In genomic region chr2:152415786-152416185, GRCm38 (mm10) we compare ENCODE assay signal across 10 mouse cellular contexts. TPM values are rescaled to one million over a fixed set of nuclear protein-coding genes. Genes with fewer than 3 reads are reported as not detected.
DNase-seq lines count a peak whose midpoint lies in the region; ATAC-seq and TF ChIP-seq lines count a peak whose summit lies in the region.
"Had no signal": no experiment of that assay in that cellular context is flagged by ENCODE, and none has a peak within 500 bp of the region (broad histone marks: within the 10 kb centered on the region; RNA-seq: fewer than 3 reads in every experiment).

No protein-coding gene starts in this region.

- H3K4me3 ChIP-seq in lung, postnatal 0 days (ENCODE audit: low read depth, low read length): no peak overlapping the region
- H3K4me3 ChIP-seq in lung, adult 2 months (replicated peaks; ENCODE audit: extremely low read depth, low read depth, low read length): no peak overlapping the region
- H3K4me3 ChIP-seq in liver, embryonic 15.5 days (replicated peaks): no peak overlapping the region

- H3K27ac ChIP-seq in lung, postnatal 0 days (ENCODE audit: low read length): peak overlapping the region; percentile 97
- H3K27ac ChIP-seq in liver, embryonic 15.5 days (replicated peaks): no peak overlapping the region

- H3K4me1 ChIP-seq in lung, postnatal 0 days (ENCODE audit: insufficient read depth, low read depth, low read length): peaks cover 5% of the 10 kb centered on the region; the same call in 1 of the 2 replicates
- H3K4me1 ChIP-seq in lung, adult 2 months (ENCODE audit: control insufficient read depth, insufficient read depth, low read length): peaks cover 6% of the 10 kb centered on the region; the same call in 1 of the 2 replicates
- H3K4me1 ChIP-seq in liver, embryonic 15.5 days (replicated peaks): peaks cover 42% of the 10 kb centered on the region

- no peaks in the 10 kb centered on the region for H3K27me3 ChIP-seq in lung, postnatal 0 days (replicated peaks; ENCODE audit: insufficient read depth, low read length)
- H3K27me3 ChIP-seq in liver, embryonic 15.5 days: no peaks in the 10 kb centered on the region

- no peak for TF ChIP-seq CTCF in lung, postnatal 0 days (IDR thresholded peaks at IDR 0.05)
- TF ChIP-seq CTCF in lung, adult 2 months (IDR thresholded peaks at IDR 0.05; ENCODE audit: insufficient read depth, low read length): no peak

- ATAC-seq in cerebellum, adult (ENCODE audit: insufficient number of reproducible peaks, low FRiP score, low TSS enrichment): no peak
- no peak for ATAC-seq in lung, postnatal 0 days
- ATAC-seq in liver, embryonic 15.5 days (ENCODE audit: insufficient read depth): no peak

- H3K4me2 ChIP-seq in lung, postnatal 0 days (replicated peaks; ENCODE audit: low read depth, low read length): peak overlapping the region; percentile 83; the same call in 1 of the 2 replicates
- H3K4me2 ChIP-seq in liver, embryonic 15.5 days: peak overlapping the region; percentile 94

- peak; percentile 51 for DNase-seq in cerebellum, adult 9-10 months
- DNase-seq in lung, postnatal 0 days (ENCODE audit: low spot score): no peak
- DNase-seq in lung, adult 2 months: no peak
- DNase-seq in urinary bladder, postnatal 4 days (ENCODE audit: low spot score in 2 of 2): no peak
- no peak for DNase-seq in yolk sac, embryonic 10.5 days (ENCODE audit: low spot score)
- no peak for DNase-seq in right cerebral cortex, adult 2 months (ENCODE audit: low spot score in 2 of 2)
- DNase-seq: cerebellum, adult 11 months had no signal

- TF ChIP-seq EP300 in lung, postnatal 0 days (IDR thresholded peaks at IDR 0.05): no peak

- H3K9me3 ChIP-seq in lung, postnatal 0 days (ENCODE audit: low read length): no peaks in the 10 kb centered on the region
- H3K9me3 ChIP-seq in liver, embryonic 15.5 days (replicated peaks): 0 out of 2 replicates have a peak, but pooled peaks cover 3% of the 10 kb centered on the region

- TF ChIP-seq POLR2A in lung, adult 2 months (IDR thresholded peaks at IDR 0.05; ENCODE audit: borderline replicate concordance, extremely low read depth, low read depth, low read length): no peak

- 87% methylated on average over 3 of the region's 3 CpGs for WGBS in lung, postnatal 0 days
- WGBS in lung, adult 2 months: over 99% methylated on average over 3 of the region's 3 CpGs
- WGBS in liver, embryonic 15.5 days (ENCODE audit: insufficient replicate concordance): 88% methylated on average over 3 of the region's 3 CpGs

- no peaks in the 10 kb centered on the region for H3K36me3 ChIP-seq in lung, postnatal 0 days (ENCODE audit: insufficient read depth, low read length)
- H3K36me3 ChIP-seq in liver, embryonic 15.5 days (replicated peaks): no peaks in the 10 kb centered on the region

- H3K9ac ChIP-seq in lung, postnatal 0 days (replicated peaks; ENCODE audit: low read depth): no peak overlapping the region; the same call in 1 of the 2 replicates
- H3K9ac ChIP-seq in liver, embryonic 15.5 days: no peak overlapping the region

RNA-seq across cellular contexts. Expression of gene 6820408C15Rik, which starts 0.4 kb away (rescaled TPM):
- polyA plus RNA-seq in lung, postnatal 0 days (2015; fragmentation: Nextera tagmentation; extraction: Ambion mirVana): 10.7 and 14.6 TPM in 2 replicates
- 8.1 and 8.5 TPM in 2 replicates for polyA plus RNA-seq in lung, adult 2 months (2012; rRNA removed)
- 0.13 and 0.20 TPM in 2 replicates for polyA plus RNA-seq in liver, embryonic 15.5 days (2015; fragmentation: Nextera tagmentation; extraction: Ambion mirVana)

RNA-seq across cellular contexts. Expression of gene Zcchc3, which starts 1.0 kb away (rescaled TPM):
- 17.3 TPM in 2 replicates for polyA plus RNA-seq in lung, postnatal 0 days (2015; fragmentation: Nextera tagmentation; extraction: Ambion mirVana)
- 5.1 and 5.8 TPM in 2 replicates for polyA plus RNA-seq in lung, adult 2 months (2012; rRNA removed)
- 9.1 and 9.5 TPM in 2 replicates for polyA plus RNA-seq in liver, embryonic 15.5 days (2015; fragmentation: Nextera tagmentation; extraction: Ambion mirVana)

RNA-seq across cellular contexts. Expression of gene Sox12, which starts 17.9 kb away (rescaled TPM):
- polyA plus RNA-seq in lung, postnatal 0 days (2015; fragmentation: Nextera tagmentation; extraction: Ambion mirVana): 3.5 and 3.9 TPM in 2 replicates
- polyA plus RNA-seq in lung, adult 2 months (2012; rRNA removed): 5.6 and 5.8 TPM in 2 replicates
- 1.2 and 1.5 TPM in 2 replicates for polyA plus RNA-seq in liver, embryonic 15.5 days (2015; fragmentation: Nextera tagmentation; extraction: Ambion mirVana)

RNA-seq across cellular contexts. Expression of gene Nrsn2, which starts 39.3 kb away (rescaled TPM):
- polyA plus RNA-seq in lung, postnatal 0 days (2015; fragmentation: Nextera tagmentation; extraction: Ambion mirVana): not detected in 2 replicates
- polyA plus RNA-seq in lung, adult 2 months (2012; rRNA removed): 0.17 TPM in 1 of 2 replicates, not detected in the other
- polyA plus RNA-seq in liver, embryonic 15.5 days (2015; fragmentation: Nextera tagmentation; extraction: Ambion mirVana): not detected in 2 replicates

RNA-seq across cellular contexts. Expression of gene Defb23, which starts 48.6 kb away (rescaled TPM):
- polyA plus RNA-seq in lung, postnatal 0 days (2015; fragmentation: Nextera tagmentation; extraction: Ambion mirVana): not detected in 2 replicates
- not detected in 2 replicates for polyA plus RNA-seq in lung, adult 2 months (2012; rRNA removed)
- not detected in 2 replicates for polyA plus RNA-seq in liver, embryonic 15.5 days (2015; fragmentation: Nextera tagmentation; extraction: Ambion mirVana)
- polyA plus RNA-seq: testis, adult 2 months had no signal
